Mouse (Mus musculus): ENCODE data around the gene Trpc4.

GRCm38 (mm10) chr3:54244729-54245465 lies 89.1 kb downstream of the Trpc4 start:
- TF ChIP-seq CTCF (IDR thresholded peaks at IDR 0.05; ENCODE audit: extremely low read depth, insufficient read length, insufficient replicate concordance, low read depth, low read length) (no peak), POLR2A (IDR thresholded peaks at IDR 0.05; ENCODE audit: low read depth, low read length) (no peak)

Measured in small intestine, adult 2 months (tissue).